Mouse (Mus musculus): ENCODE results near the gene Carm1.
"Not testable (repeated sequence)": the region's sequence is repeated elsewhere in the genome, so short reads cannot be mapped to it uniquely, and the experiment has no call there.

Gene Carm1

DNA sequence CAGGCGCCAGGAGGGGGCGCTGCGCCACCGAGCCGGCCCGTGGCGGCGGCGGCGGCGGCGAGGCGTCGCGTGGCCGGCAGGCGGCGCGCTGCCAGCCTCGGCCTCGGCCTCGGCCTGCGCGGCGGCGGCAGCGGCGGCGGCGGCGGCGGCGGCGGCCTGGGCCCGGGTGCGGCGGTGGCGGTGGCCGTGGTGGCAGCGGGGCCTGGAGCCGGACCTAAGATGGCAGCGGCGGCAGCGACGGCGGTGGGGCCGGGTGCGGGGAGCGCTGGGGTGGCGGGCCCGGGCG, at the start of gene Carm1:
Gene Carm1, plus strand, starts transcription at position 106 of the 286 bp plus-strand sequence.
- DNase-seq = no peak

DNA sequence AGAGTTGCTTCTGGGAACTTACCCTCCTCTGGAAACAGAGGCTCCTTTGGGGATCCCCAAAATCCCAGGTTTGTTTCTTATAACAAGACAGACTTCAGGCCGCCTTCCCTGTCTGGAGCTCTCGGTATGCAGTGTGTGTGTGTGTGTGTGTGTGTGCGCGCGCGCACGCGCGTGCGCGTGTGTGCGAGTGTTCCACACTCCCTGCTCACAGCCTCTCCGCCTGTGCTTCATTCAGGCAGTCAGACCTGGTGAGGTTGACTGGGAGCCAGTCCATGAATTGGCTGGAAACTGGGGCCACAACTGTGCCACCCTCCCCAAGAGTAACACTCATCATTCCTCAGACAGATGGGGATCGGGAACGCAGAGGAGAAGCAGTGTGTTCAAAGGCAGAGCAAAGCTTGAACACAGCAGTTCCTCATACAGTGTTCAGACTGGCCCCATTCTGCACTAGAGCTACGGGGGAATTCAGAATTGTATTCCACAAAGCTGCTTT, 49.6 kb upstream of the Carm1 start:
- no peak for DNase-seq

DNA sequence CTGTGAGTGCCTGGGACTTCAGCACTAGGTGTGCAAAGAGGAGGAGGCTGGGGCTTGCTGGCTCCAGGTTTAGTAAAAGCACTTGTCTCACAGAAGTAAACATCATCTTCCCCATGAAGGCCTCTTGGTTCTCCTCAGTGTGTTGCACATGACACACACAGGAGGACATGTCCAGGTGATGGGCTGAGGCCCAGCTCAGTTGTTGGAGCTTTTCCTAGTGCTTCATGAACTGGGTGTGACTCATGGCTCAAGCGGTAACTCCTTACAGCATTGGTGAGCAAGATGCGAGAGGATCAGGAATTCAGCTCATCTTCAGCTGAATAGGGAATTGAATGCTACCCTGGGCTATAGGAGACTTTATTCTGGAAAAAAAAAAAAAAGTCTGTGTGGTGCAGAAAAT, 49.0 kb upstream of the Carm1 start:
- DNase-seq = no peak

DNA sequence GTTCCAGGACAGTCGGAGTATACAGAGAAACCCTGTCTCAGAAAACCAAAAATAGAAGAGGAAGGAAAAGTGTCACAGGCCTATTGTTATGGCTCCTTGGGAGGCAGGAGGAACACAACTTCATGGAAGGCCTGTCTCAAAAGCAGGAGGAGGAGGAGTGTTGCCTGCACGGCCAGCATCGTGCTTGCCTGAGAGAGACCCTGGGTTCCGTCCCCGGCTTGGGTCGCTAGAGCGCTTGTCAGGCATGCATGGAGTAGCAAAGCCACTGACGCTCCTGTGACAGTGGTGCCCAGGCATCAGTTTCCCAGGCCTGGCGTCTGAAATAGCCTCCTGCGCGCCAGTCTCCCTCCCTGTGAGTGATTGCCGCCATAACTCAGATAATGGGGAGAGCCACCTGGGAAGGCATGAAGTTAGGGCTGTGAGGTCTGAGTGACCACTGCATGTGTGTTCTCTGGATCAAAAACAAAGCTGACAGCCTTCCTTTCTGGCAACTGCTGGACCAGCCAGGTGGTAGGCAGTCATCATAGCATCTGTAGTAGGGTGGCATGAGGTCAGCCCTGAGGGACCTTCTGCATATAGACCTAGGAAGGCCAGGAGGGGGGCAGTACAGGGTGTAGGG, 48.3 kb upstream of the Carm1 start:
- DNase-seq = no peak

DNA sequence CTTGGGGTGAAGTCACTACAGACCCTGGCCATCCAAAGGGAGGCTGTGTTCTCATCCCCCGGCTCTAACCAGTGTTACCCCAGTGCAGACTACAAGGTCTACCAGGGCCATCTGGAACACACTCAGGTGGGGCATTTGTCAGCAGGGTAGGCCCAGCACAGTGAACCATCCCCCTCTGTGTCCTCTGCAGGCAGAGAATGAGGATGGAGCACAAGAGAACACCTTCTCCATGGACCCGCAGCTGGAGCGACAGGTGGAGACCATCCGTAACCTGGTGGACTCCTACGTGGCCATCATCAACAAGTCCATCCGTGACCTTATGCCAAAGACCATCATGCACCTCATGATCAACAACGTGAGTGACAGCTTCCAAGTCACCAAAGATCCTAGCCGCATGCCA, 43.3 kb upstream of the Carm1 start:
- DNase-seq = no peak

DNA sequence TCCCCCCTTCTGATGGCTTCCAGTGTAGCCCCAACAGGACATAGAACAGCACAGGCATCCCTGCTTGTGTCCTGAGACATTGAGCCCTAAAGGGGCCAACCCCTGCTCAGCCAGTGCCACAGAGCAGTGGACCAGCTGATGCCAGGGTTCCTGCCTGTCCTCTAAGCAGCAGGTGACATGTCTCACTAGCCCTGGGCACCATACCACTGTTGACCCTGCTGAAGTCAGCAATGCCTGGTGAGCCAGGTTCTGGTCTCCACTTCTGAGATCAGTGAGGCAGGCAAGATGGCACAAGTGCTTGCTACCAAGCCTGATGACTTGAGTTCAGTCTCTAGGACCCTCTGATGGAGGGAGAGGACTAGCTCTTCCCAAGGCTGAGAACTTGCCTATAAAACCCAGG, 40.9 kb upstream of the Carm1 start:
- no peak for DNase-seq

DNA sequence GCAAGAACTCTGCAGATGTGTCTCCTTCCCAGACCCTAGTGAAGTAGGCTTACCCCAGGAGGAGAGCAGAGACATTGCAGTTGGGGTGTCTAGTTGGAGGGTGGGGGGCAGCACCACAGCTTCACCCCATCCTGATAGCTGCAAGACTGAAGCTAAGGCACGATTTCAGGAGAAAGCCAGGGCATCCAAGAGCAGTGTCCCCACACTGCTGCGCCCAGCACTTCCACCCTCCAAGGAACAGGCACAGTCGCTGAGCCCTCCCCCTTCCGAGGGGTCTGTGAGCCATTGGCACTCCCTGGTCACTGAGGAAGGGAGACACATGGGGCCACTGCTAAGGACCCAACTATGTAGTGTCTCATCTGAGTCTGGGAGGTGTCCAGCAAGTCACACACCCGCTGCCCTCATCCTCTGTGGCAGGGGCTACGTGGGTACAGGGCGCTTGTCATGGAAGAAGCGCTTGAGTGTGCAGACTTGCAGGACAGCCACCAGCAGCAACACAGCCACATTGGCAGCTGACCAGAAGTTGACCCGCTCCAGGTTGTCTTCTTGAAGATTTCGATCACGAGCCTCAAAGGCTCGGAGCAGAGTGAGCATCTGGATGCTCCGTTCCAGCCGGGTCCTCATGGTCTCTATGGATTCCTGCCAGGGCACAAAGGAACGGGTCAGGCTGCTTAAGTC, 38.8 kb upstream of the Carm1 start:
- DNase-seq = no peak

DNA sequence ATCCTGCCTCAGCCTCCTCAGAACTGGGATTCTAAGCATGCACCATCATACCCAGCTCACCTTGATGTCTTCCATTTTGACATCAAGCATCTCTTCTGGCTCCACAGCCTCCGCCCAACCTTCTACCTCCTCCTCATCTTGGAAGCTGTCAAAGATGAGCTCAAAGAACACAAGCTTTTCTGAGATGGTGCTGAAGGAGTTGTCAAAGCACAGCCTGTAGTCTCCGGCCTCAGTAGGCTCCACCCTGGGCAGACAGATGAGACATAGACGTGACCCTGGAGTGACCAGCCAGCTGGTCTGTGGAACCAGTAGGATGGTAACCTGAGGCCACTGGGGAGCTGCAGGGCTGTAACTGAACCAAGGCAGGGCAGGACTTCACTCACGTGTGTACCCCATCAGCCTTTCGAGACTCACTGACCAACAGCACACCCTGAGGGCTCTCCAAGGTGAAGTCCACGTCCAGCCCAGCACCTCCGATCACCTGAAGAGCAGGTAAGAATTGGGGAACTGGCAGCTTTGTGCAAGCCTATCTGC, 37.8 kb upstream of the Carm1 start:
- no peak for DNase-seq

DNA sequence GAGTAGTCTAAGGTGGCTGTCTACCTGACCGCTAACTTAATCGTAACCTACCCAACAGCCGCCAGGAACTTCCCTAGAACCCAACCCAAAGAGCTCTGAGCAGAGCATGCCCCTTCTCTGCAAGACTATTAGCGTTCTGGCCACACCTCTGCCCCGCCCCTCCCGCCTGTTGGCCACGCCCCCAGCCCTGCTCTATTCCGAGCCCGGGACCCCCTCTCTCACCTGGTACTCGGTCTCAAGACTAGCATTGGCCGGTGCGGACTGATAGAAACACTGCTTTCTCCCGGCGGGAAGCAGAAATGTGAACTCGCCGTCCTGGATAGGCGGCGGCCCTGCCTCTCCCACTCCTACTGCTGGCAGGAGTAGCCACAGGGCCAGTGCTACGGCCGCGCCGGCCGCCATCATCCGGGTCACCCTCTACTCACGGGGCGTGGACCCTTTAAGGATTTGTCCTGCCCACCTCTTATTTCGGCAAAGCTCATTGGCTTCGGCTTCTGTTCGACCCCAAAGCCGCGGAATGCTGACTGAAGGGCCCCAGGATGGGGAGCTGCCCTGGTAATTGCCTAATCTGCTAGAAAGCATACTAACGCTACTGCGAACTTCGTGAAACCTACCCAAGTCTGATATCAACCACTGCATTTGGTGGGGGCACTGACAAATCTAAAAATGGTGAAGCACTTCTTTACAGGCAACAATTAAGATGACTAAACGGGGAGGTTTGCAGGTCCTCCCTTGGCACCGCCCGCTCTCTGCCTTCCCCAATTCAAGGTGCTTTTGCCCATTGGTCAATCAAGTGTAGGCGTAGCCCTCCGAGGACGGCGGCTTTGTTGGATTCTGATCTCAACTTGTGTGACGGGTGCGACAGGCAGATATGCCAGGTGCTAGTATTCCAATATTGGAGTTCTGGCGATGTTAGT, 36.7 kb upstream of the Carm1 start, which contains the start of gene Tmed1:
Gene Tmed1, minus strand, starts transcription at position 481 of the 917 bp plus-strand sequence.
- DNase-seq = peak; percentile 97

DNA sequence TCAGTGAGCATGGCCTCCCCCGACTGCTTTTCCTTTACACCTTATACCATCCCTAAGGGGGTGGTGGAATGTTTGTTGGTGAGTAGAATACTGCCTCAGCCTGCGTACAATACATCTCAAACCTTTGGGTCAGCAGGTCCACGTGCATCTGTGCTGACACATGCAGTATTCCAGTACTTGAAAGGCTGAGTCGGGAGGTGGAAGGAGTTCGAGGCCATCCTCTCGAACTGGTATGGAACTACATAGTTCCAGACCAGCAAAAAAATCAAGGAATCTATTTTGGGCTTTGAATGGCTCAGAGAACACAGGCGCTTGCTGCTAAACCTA, 36.0 kb upstream of the Carm1 start:
- no peak for DNase-seq

DNA sequence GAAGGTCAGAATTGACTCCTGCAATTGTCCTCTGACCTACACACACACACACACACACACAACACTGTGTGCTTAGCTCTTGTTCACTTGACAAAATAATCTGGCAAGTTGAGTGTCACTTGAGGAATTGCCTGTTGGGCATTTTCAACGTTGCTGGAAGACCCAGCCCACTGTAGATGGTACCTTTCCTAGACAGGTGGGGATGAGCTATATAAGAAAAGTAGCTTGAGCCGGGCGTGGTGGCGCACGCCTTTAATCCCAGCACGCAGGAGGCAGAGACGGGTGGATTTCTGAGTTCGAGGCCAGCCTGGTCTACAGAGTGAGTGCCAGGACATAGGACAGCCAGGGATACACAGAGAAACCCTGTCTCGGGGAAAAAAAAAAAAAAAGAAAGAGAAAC, 35.6 kb upstream of the Carm1 start:
- no peak for DNase-seq

DNA sequence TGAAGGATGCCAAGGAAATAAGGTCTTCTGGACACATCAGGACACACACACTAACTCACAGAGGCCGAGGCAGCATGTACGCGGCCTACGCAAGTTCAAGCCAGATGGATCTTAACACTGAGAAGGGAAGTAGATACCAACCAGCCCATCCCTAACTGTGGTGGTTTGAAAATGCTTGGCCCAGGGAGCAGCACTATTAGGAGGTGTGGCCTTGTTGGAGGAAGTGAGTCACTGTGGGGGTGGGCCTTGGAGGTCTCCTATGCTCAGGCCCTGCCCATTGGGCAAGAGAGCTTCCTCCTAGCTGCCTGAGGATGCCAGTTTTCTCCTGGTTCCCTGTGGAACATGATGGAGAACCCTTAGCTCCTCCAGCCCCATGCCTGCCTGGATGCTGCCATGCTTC, 33.2 kb upstream of the Carm1 start:
- no peak for DNase-seq

DNA sequence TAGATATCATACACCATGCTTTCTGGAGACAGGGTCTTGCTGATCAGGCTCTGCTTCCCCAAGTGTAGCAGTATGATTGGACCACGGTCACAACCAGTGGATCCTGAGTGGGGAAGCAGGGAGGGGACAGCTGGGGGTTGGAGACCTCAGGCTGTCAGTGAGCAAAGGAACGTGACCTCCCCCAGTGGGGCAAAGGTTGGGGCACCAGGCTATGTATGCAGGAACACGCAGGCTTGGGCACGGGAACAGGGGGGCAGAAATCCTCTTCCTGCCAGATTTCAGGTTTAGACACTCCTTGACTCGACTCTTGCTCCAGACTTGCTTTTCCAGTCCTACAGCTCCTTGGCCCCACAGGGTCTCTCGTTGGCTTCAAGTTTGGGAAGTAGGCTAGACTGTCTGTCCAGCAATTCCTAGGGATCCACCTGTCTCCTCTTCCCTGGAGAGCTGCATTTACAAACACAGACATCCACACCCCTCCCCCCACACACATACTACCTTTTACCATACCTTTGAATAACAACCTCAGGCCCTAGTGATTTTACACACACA, 28.7 kb upstream of the Carm1 start:
- DNase-seq = no peak

DNA sequence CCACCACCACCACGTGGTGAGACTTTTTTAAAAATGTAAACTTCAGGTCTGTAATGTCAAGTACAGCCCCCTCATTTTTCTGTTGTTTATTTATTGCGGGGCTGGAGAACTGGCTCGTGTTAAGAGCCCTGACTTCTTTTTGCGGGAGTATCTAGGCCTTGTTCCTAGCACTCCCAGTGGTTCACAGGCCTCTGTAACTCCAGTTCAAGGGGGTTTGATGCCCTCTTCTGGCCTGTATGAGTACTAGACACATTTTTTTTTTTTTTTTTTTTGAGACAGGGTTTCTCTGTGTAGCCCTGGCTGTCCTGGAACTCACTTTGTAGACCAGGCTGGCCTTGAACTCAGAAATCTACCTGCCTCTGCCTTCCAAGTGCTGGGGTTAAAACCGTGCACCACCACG, 28.0 kb upstream of the Carm1 start:
- not testable (repeated sequence) for DNase-seq

DNA sequence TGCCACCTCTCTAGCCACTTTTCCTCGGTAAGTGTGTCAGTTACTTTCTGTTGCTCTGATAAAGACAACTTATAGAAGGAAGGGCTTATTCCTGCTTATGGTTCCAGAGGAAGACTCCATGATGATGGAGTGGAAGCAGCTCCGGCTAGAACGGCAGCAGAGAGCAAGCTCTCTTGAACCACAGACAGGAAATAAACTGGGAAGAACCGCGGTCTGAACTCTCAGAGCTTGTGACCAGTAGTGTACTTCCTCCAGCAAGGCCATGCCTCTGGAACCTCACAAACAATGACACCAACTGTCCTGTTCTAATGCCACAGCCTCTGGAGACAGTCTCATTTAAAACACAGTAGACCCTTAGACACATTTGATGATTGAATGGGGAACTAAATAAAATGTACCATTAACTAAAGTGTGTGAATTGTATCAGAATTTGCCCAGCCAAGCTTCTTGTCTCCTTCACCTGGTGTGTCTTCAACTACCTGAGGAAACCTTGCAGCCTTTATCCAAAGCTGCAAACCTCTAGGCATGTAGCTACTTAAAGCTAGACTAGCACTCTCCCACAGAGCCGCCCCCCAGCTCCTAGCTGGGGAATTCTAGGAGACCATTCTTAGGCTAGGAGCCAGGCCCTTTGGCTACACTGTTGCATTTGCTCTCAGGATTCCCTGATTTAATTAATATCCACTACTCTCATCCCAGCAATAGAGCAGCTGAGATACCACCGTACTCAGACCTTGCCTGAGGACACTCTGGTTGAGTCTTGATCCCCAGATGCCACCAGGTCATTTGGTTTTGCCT, 21.4 kb upstream of the Carm1 start:
- no peak for DNase-seq

DNA sequence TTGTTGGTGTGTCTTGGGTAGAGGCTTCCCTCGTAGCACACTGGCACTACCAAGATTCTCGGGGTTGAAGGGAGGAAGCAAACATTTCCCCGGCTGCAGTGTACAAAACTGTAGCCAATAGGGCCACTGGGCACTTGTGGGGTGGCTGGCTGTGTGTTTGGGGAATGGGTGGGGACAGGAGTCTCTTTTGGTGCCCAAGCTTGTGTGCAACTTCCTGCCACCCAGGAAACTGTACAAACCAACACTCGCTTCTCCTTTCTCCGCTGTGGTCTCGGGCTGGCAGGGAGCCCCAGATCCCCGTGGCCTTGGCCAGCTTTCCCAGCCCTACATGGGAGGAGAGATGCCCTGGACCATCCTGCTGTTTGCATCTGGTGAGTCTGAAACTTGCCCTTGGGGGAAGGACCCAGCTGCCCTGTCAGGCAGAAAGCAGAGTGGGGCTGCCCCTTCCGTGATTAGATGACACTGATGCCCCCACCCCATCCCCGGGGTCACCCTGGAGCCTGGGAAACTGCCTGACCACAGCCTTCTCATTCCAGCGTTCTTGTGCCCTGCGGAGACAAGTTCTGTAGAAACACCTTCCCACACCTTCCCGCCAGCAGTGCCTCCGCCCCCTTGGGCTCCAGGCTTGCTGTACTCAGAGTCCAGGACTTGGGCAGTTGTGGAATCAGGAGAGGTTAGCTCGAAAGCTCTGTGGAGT, 20.6 kb upstream of the Carm1 start, which contains the start of gene AB124611:
Gene AB124611, plus strand, starts transcription at position 240 of the 697 bp plus-strand sequence.
- DNase-seq = no peak

DNA sequence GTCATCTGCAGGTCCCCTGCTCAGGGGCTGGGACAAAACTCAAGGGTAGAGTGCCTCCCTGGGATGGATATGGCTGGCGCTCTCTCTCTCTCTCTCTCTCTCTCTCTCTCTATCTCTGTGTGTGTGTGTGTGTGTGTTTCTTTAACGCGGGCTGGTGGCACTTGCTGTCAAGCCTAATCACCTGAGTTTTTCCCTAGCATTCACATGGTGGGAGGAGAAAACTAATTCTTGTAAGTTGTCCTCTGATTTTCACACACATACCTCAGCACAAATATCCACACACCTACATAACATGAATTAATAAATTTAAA, 20.1 kb upstream of the Carm1 start:
- DNase-seq = no peak

DNA sequence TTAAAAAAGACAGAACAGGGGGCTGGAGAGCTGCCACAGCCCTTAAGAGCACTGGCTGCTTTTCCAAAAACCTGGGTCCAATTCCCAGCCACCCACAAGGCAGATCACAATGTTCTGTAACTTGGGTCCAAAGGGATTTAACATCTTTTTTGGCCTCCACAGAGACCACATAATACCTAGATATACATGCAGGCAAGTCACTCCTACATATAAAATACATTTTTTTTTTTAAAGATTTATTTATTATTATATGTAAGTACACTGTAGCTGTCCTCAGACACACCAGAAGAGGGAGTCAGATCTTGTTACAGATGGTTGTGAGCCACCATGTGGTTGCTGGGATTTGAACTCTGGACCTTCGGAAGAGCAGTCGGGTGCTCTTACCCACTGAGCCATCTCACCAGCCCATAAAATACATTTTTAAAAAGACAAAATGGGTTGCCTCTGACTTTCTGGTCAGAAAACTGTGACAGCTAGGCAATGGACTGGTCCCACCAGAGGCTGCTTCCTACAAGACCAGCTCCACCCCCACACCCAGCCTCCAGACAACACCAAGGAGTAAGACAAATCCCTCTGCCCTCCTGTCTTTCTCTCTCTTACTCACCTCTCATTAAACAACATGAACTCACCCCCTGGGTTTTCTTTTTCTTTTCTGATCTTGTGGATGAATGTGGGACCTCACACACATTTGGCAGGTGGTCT, 19.4 kb upstream of the Carm1 start:
- no peak for DNase-seq

DNA sequence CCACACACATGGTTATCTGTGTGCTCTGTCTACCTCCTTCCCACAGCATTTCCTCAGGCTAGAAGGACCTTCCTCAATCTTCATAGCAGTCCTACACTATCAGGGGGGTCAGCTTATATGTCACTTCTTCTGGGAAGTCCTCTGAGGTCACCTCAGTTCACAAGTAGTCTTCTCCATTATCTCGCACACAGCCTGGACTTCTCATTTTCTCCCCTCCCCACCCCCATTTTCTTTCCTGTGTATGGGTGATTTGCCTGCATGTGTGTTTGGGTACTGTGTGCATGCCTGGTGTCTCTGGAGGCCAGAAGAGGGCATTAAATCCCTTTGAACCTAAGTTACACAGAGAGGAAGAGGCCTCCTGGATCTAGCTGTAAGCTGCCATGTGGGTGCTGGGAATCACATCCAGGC, 18.8 kb upstream of the Carm1 start:
- no peak for DNase-seq

DNA sequence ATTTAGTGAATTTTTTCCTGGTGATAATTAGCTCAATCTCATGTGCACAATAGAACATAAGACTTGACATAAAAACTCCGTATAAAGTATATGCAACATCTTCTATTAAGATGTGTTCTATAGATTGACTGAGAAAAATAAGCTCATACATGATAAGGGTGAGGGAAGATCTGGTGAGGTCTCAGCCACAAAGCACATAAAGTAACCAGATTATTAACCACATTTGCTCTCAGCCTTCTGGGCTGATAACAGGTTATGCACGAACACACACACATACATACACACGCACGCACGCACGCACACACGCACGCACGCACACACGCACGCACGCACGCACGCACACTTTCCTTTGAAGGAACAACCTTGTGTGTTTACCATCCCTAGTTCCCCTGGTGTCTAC, 10.2 kb upstream of the Carm1 start:
- no peak for DNase-seq

DNA sequence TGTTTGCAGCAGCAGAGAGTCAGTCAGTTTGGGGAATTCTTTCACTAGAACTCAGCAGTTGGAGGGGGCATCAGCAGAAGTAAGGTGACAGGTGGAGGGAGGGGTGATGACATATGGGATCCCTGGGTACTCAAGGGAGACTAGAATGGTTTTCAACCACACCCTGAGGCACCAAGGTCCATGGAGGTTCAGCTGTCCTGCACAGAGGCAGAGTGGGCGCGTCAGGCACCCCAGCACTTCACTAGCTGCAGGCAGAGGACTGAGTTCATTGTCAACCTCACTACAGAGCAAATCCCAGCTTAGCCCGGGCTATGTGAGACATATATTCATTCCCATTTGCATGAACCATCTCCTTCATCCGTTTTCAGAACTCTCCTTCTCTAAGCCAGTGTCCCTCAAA, 9.7 kb upstream of the Carm1 start:
- no peak for DNase-seq

Measured in lung, postnatal 10 days (tissue).